38 mouse cellular contexts compared by ENCODE assay signal in genomic region chr4:120058157-120058556, GRCm38 (mm10). TPM values are rescaled to one million over a fixed set of nuclear protein-coding genes. Genes with fewer than 3 reads are reported as not detected.
"Had no signal": no experiment of that assay in that cellular context is flagged by ENCODE, and none has a peak within 500 bp of the region (broad histone marks: within the 10 kb centered on the region; RNA-seq: fewer than 3 reads in every experiment).

No protein-coding gene starts in this region.

- H3K27me3 ChIP-seq: embryonic facial prominence, embryonic 12.5 days; embryonic facial prominence, embryonic 15.5 days; forebrain, embryonic 12.5 days; forebrain, embryonic 13.5 days; forebrain, embryonic 15.5 days had no signal

- ATAC-seq: forebrain, embryonic 13.5 days; forebrain, embryonic 14.5 days; forebrain, embryonic 15.5 days; forebrain, embryonic 16.5 days; forebrain, postnatal 0 days had no signal

- H3K27ac ChIP-seq: embryonic facial prominence, embryonic 10.5 days; embryonic facial prominence, embryonic 12.5 days; embryonic facial prominence, embryonic 13.5 days; embryonic facial prominence, embryonic 15.5 days; forebrain, embryonic 10.5 days; forebrain, embryonic 12.5 days; forebrain, embryonic 13.5 days; forebrain, embryonic 15.5 days; gastrocnemius, adult 2 months; heart, adult 2 months had no signal

- H3K9me3 ChIP-seq: embryonic facial prominence, embryonic 10.5 days; embryonic facial prominence, embryonic 12.5 days; embryonic facial prominence, embryonic 13.5 days; embryonic facial prominence, embryonic 15.5 days; forebrain, embryonic 10.5 days; forebrain, embryonic 12.5 days; forebrain, embryonic 13.5 days; forebrain, embryonic 15.5 days had no signal

- DNase-seq: cerebellum, adult 8-10 months; cerebellum, adult 9-10 months; cerebellum, adult 9-11 months; cerebellum, postnatal 25 days; cerebellum, postnatal 36 days; embryo, embryonic 11 days; forebrain, postnatal 0 days; gastrocnemius, adult 2 months; gastrocnemius, postnatal 10 days; gastrocnemius, postnatal 14 days; gastrocnemius, postnatal 25 days; gastrocnemius, postnatal 36 days; heart, adult 11 months; heart, adult 18-20 months; heart, adult 2 months had no signal

- H3K4me3 ChIP-seq: embryonic facial prominence, embryonic 10.5 days; embryonic facial prominence, embryonic 12.5 days; embryonic facial prominence, embryonic 13.5 days; embryonic facial prominence, embryonic 15.5 days; erythroblast, embryonic 14.5 days; forebrain, embryonic 10.5 days; forebrain, embryonic 12.5 days; forebrain, embryonic 13.5 days; forebrain, embryonic 15.5 days; gastrocnemius, adult 2 months; heart, adult 2 months had no signal

- H3K9ac ChIP-seq: embryonic facial prominence, embryonic 12.5 days; embryonic facial prominence, embryonic 13.5 days; embryonic facial prominence, embryonic 15.5 days; forebrain, embryonic 12.5 days; forebrain, embryonic 13.5 days; forebrain, embryonic 15.5 days; forebrain, postnatal 0 days had no signal

- H3K4me1 ChIP-seq: embryonic facial prominence, embryonic 10.5 days; embryonic facial prominence, embryonic 12.5 days; embryonic facial prominence, embryonic 13.5 days; embryonic facial prominence, embryonic 15.5 days; forebrain, embryonic 13.5 days; forebrain, embryonic 15.5 days had no signal

- H3K36me3 ChIP-seq: embryonic facial prominence, embryonic 10.5 days; embryonic facial prominence, embryonic 12.5 days; embryonic facial prominence, embryonic 13.5 days; embryonic facial prominence, embryonic 15.5 days; forebrain, embryonic 10.5 days; forebrain, embryonic 12.5 days; forebrain, embryonic 15.5 days had no signal

- H3K4me2 ChIP-seq: embryonic facial prominence, embryonic 12.5 days; embryonic facial prominence, embryonic 13.5 days; embryonic facial prominence, embryonic 15.5 days; forebrain, embryonic 12.5 days; forebrain, embryonic 13.5 days; forebrain, embryonic 15.5 days had no signal

RNA-seq across cellular contexts. Expression of gene AL607142.1, which starts 6.6 kb away (rescaled TPM):
- total RNA-seq: common myeloid progenitor, adult 5-6 weeks; forebrain, postnatal 0 days; gastrocnemius, adult 18-20 months; gastrocnemius, adult 2 months; gastrocnemius, adult 8-10 months; gastrocnemius, postnatal 10 days; gastrocnemius, postnatal 14 days; gastrocnemius, postnatal 25 days; gastrocnemius, postnatal 36 days; gastrocnemius, postnatal 4 days; granulocyte monocyte progenitor cell, adult 5-6 weeks; heart, adult 18-20 months; heart, adult 2 months; heart, adult 8-10 months had no signal
- polyA plus RNA-seq: cortical plate, adult 2 months; embryonic facial prominence, embryonic 10.5 days; embryonic facial prominence, embryonic 11.5 days; embryonic facial prominence, embryonic 12.5 days; embryonic facial prominence, embryonic 13.5 days; embryonic facial prominence, embryonic 14.5 days; embryonic facial prominence, embryonic 15.5 days; erythroblast, embryonic 14.5 days; forebrain, embryonic 10.5 days; forebrain, embryonic 11.5 days; forebrain, embryonic 12.5 days; forebrain, embryonic 13.5 days; forebrain, embryonic 14.5 days; forebrain, embryonic 15.5 days; forebrain, embryonic 16.5 days; forebrain, postnatal 0 days; frontal cortex, adult 2 months; gonadal fat pad, adult 2 months; heart, adult 2 months had no signal
